Mouse (Mus musculus) forebrain, embryonic 16.5 days (tissue): ENCODE measurements around the gene Mxi1. TPM values are rescaled to one million over a fixed set of nuclear protein-coding genes. Genes with fewer than 3 reads are reported as not detected.

Experiments used
- ATAC-seq: fragments of 200-750 bp; cut with Nextera tagmentation; 2 replicates; pipeline ENCODE4 v1.8.0; 2017; ENCODE audit warnings: mild to moderate bottlenecking, moderate library complexity
- H3K27ac ChIP-seq: fragments of 300-500 bp; sonication (generic); 2 replicates; pipeline ENCODE4 v1.5.1; 2014; ENCODE audit warnings: low read length, control low read depth
- H3K27me3 ChIP-seq: fragments of 300-500 bp; sonication (generic); replicated peaks from 2 replicates; pipeline ENCODE4 v1.6.1; 2014; ENCODE audit warnings: low read length; ENCODE audit not compliant: control insufficient read depth, insufficient read depth
- H3K36me3 ChIP-seq: fragments of 300-500 bp; sonication (generic); 2 replicates; pipeline ENCODE4 v1.6.1; 2014; ENCODE audit not compliant: control insufficient read depth, insufficient read depth
- H3K4me1 ChIP-seq: fragments of 300-500 bp; sonication (generic); replicated peaks from 2 replicates; pipeline ENCODE4 v1.6.1; 2014; ENCODE audit warnings: low read length; ENCODE audit not compliant: control insufficient read depth, insufficient read depth
- H3K4me2 ChIP-seq: fragments of 300-500 bp; sonication (generic); 2 replicates; pipeline ENCODE4 v1.6.1; 2014; ENCODE audit warnings: mild to moderate bottlenecking, low read length, control low read depth
- H3K4me3 ChIP-seq: fragments of 300-500 bp; sonication (generic); replicated peaks from 2 replicates; pipeline ENCODE4 v1.5.1; 2014; ENCODE audit warnings: mild to moderate bottlenecking, low read length, control low read depth
- H3K9ac ChIP-seq: fragments of 300-500 bp; sonication (generic); replicated peaks from 2 replicates; pipeline ENCODE4 v1.6.1; 2014; ENCODE audit warnings: low read depth, low read length, control low read depth
- H3K9me3 ChIP-seq: fragments of 300-500 bp; sonication (generic); 2 replicates; pipeline ENCODE4 v1.6.1; 2016; ENCODE audit warnings: low read length; ENCODE audit not compliant: control insufficient read depth
- WGBS: fragments of 180-500 bp; shearing (Covaris S2); extraction: QIAGEN DNeasy Blood & Tissue Kit; methylation state at CpG from one replicate; pipeline ENCODE4 v1.1.7; 2014; 5-methylcytosine and 5-hydroxymethylcytosine counted together
- polyA plus RNA-seq: library from polyadenylated mRNA; unstranded; fragments of >200 nt; fragmentation: Nextera tagmentation; extraction: Ambion mirVana; gene quantifications from 2 replicates; pipeline ENCODE4 v1.2.1, GENCODE M21; 2015

Mxi1 gene
- polyA plus RNA-seq, result 46.7 and 61.4 TPM in 2 replicates

- Histone ChIP-seq H3K9ac (peak within 1 kb of the TSS; percentile 91), H3K27me3 (no peaks in the 10 kb centered on the region), H3K9me3 (no peaks in the 10 kb centered on the region), H3K4me2 (peak within 1 kb of the TSS; percentile 74), H3K4me1 (peaks cover 14% of the 10 kb centered on the region), H3K4me3 (peak within 1 kb of the TSS; percentile 94), H3K27ac (peak within 1 kb of the TSS; percentile 99), H3K36me3 (no peaks in the 10 kb centered on the region)
- WGBS, result under 1% methylated on average over 36 of the region's 38 CpGs
- peak; percentile 66 for ATAC-seq
These were observed at the start of gene Mxi1 for GRCm38 (mm10) chr19:53310348-53310747. TSS of gene Mxi1 (plus strand) at chr19:53310518.

GRCm38 (mm10) chr19:53260828-53261227, 49.5 kb upstream of the Mxi1 start:
- no peaks in the 10 kb centered on the region for H3K27me3 ChIP-seq
- H3K4me2 ChIP-seq, result no peak overlapping the region
- WGBS, result 90% methylated on average over 4 of the region's 4 CpGs
- H3K4me1 ChIP-seq, result no peaks in the 10 kb centered on the region; the same call in 1 of the 2 replicates
- no peaks in the 10 kb centered on the region for H3K9me3 ChIP-seq
- H3K27ac ChIP-seq, result no peak overlapping the region
- ATAC-seq, result no peak
- no peak overlapping the region for H3K9ac ChIP-seq
- H3K4me3 ChIP-seq, result no peak overlapping the region
- no peaks in the 10 kb centered on the region for H3K36me3 ChIP-seq

- Histone ChIP-seq H3K36me3 (no peaks in the 10 kb centered on the region), H3K9me3 (no peaks in the 10 kb centered on the region), H3K27me3 (no peaks in the 10 kb centered on the region), H3K27ac (no peak overlapping the region), H3K4me2 (no peak overlapping the region), H3K4me1 (no peaks in the 10 kb centered on the region; the same call in 1 of the 2 replicates), H3K4me3 (no peak overlapping the region), H3K9ac (no peak overlapping the region)
- no peak for ATAC-seq
- 84% methylated on average over 7 of the region's 7 CpGs for WGBS
These were observed 48.3 kb upstream of the Mxi1 start for GRCm38 (mm10) chr19:53262061-53262460.

GRCm38 (mm10) chr19:53263859-53264733, 46.2 kb upstream of the Mxi1 start:
- Histone ChIP-seq H3K9ac (no peak overlapping the region), H3K36me3 (no peaks in the 10 kb centered on the region), H3K27me3 (no peaks in the 10 kb centered on the region), H3K4me1 (no peaks in the 10 kb centered on the region; the same call in 1 of the 2 replicates), H3K9me3 (no peaks in the 10 kb centered on the region), H3K4me2 (0 out of 2 replicates have a peak overlapping the region, but pooled peaks have one; percentile 6), H3K27ac (no peak overlapping the region), H3K4me3 (no peak overlapping the region)
- WGBS, result 35% methylated on average over 21 of the region's 23 CpGs
- ATAC-seq, result no peak

GRCm38 (mm10) chr19:53264821-53265727, 45.2 kb upstream of the Mxi1 start:
- peak; percentile 20; the same call in 1 of the 2 replicates for ATAC-seq
- Histone ChIP-seq H3K36me3 (no peaks in the 10 kb centered on the region), H3K9ac (no peak overlapping the region), H3K27me3 (no peaks in the 10 kb centered on the region), H3K4me2 (no peak overlapping the region), H3K27ac (no peak overlapping the region), H3K4me1 (no peaks in the 10 kb centered on the region), H3K4me3 (no peak overlapping the region), H3K9me3 (no peaks in the 10 kb centered on the region)
- 42% methylated on average over 12 of the region's 12 CpGs for WGBS

- Histone ChIP-seq H3K4me1 (no peaks in the 10 kb centered on the region), H3K36me3 (no peaks in the 10 kb centered on the region), H3K4me2 (no peak overlapping the region), H3K9me3 (no peaks in the 10 kb centered on the region), H3K9ac (no peak overlapping the region), H3K27ac (no peak overlapping the region), H3K4me3 (no peak overlapping the region), H3K27me3 (no peaks in the 10 kb centered on the region)
- no peak for ATAC-seq
- WGBS, result 93% methylated on average over 9 of the region's 9 CpGs
These were observed 43.0 kb upstream of the Mxi1 start for GRCm38 (mm10) chr19:53267305-53267704.

GRCm38 (mm10) chr19:53273055-53273722, 37.1 kb upstream of the Mxi1 start:
- no peaks in the 10 kb centered on the region for H3K9me3 ChIP-seq
- ATAC-seq, result no peak
- no peak overlapping the region for H3K9ac ChIP-seq
- H3K4me3 ChIP-seq, result no peak overlapping the region
- H3K27me3 ChIP-seq, result no peaks in the 10 kb centered on the region
- H3K27ac ChIP-seq, result no peak overlapping the region
- 93% methylated on average over 17 of the region's 17 CpGs for WGBS
- H3K4me1 ChIP-seq, result no peaks in the 10 kb centered on the region
- H3K4me2 ChIP-seq, result no peak overlapping the region
- no peaks in the 10 kb centered on the region for H3K36me3 ChIP-seq

- WGBS, result 89% methylated on average over 23 of the region's 23 CpGs
- Histone ChIP-seq H3K4me3 (no peak overlapping the region), H3K27me3 (no peaks in the 10 kb centered on the region), H3K9me3 (no peaks in the 10 kb centered on the region), H3K27ac (no peak overlapping the region), H3K9ac (no peak overlapping the region), H3K36me3 (no peaks in the 10 kb centered on the region), H3K4me1 (no peaks in the 10 kb centered on the region), H3K4me2 (no peak overlapping the region)
- no peak for ATAC-seq
These were observed 36.4 kb upstream of the Mxi1 start for GRCm38 (mm10) chr19:53273781-53274428.
